Mouse (Mus musculus): ENCODE measurements at regions not wholly inside any gene's neighbourhood (a gene's known extent, or its start where the extent isn't known, plus 50 kb on each side); places are given as distances from the start of the nearest gene placed in this dataset.

- DNase-seq: peak; percentile 4
These were observed 50.3 kb downstream of the Anapc15-ps start for GRCm38 (mm10) chr10:95622879-95623517.

GRCm38 (mm10) chr10:95620796-95621195 lies 52.5 kb downstream of the Anapc15-ps start:
- DNase-seq: no peak

GRCm38 (mm10) chr10:95619601-95620000 lies 53.6 kb downstream of the Anapc15-ps start:
- no peak for DNase-seq

GRCm38 (mm10) chr10:95618451-95619079 lies 54.6 kb upstream of the Nudt4 start:
- no peak for DNase-seq

- DNase-seq: no peak
These were observed 52.9 kb upstream of the Nudt4 start for GRCm38 (mm10) chr10:95616821-95617220.

- no peak for DNase-seq
These were observed 52.1 kb upstream of the Nudt4 start for GRCm38 (mm10) chr10:95615849-95616650.
